Mouse (Mus musculus): Measurements from ENCODE around the gene Cdc6.
"Not testable (repeated sequence)": the region's sequence is repeated elsewhere in the genome, so short reads cannot be mapped to it uniquely, and the experiment has no call there.

Cdc6 gene

DNA sequence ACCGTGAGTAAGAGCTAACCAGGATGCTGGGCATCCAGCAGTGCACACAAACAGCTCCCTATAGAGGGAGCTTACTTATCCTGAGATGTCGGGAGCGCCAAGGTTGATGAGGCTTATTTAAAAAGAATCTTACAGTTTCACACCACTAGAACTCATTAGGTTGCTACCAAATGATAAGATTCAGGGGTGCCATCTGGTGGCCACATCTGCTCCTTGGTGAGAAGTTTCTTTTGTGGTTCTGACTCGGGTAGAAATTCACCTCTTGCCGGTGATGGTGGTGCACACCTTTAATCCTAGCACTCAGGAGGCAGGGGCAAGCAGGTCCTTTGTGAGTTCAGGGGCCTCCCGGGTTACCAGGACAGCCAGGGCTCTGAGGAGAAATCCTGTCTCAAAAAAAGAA lies 2.1 kb downstream of the Cdc6 start:
- DNase-seq (ENCODE audit: low read depth) = no peak

DNA sequence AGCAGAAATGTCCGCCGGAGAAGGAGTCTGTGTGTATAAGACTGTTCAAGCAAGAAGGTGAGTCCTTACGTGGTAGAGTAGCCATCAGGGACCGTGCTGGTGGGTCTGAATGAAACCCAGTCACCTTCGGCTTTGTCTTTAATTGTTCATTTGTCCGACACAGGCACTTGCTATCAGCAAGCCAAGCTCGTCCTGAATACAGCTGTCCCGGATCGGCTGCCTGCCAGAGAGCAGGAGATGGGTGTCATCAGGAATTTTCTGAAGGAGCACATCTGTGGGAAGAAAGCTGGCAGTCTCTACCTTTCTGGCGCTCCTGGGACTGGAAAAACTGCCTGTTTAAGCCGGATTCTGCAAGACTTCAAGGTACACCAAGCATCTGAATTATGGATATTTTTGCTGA lies 2.8 kb downstream of the Cdc6 start:
- DNase-seq (ENCODE audit: low read depth) = no peak

DNA sequence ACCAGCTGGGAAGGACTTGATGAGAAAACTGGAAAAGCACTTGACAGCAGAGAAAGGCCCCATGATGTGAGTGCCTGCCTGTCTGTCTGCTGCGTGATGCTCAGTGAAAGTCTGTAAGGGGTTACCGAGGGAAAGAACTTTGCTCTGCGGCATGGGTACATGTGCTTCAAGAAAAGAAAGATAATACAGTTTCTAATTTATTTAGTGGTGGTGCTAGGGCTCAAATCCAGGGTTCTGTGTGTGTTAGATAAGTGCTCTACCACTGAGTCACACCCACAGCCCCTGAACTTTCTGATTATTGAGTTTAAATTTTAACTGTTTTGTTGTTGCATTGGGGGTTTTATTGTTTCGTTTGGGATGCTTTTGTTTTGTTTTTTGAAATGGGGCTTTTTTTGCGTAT lies 3.9 kb downstream of the Cdc6 start:
- no peak for DNase-seq (ENCODE audit: low read depth)

DNA sequence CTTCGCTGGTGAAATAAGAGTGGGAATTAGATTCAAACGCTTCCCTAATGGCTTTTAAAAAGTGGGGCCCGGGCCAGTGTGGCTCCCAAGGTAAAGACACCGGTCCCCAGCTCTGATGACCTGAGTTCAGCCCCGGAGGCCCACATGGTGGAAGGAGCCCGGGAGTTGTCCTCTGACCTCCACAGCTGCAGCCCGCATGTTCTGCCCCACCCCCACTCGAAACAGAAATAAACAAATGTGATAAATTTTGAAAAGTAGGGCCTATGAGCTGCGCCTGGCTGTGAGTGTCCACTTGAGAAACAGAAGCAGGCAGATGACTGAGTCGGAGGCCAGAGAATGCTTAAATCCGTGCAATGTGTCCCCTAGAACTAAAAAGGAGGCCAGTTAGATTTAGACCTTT lies 6.6 kb downstream of the Cdc6 start:
- no peak for DNase-seq (ENCODE audit: low read depth)

- not testable (repeated sequence) for DNase-seq (ENCODE audit: low read depth)
Measured at GRCm38 (mm10) chr11:98916376-98916775, 8.8 kb downstream of the Cdc6 start.

DNA sequence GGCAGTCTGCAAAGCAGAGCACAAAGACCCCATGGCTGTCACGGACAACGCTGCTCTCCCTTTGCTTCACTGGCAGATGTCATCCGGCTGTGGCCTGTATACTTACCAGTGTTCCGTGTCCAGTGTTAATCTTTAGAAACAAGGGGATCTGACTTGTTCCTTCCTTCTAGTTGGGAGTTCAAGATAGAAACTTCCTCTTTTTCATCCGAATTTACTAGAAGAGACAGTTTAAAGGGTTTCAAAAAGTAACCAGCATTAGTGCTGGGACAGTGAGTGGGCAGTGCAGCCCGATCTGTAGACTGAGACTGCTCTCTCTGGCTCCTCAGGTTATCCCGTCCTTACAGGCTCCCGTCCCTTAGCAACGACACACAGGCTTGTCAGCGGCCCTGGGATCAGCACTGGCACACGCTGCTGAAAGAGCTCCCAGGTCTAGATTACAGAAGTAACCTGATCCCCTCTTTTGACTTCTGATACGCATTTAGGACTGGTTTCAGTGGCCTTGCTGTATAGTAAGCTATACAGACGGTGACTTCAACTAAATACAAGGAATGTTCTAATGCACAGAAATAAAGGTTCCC lies 9.9 kb downstream of the Cdc6 start:
- DNase-seq (ENCODE audit: low read depth) = no peak

DNA sequence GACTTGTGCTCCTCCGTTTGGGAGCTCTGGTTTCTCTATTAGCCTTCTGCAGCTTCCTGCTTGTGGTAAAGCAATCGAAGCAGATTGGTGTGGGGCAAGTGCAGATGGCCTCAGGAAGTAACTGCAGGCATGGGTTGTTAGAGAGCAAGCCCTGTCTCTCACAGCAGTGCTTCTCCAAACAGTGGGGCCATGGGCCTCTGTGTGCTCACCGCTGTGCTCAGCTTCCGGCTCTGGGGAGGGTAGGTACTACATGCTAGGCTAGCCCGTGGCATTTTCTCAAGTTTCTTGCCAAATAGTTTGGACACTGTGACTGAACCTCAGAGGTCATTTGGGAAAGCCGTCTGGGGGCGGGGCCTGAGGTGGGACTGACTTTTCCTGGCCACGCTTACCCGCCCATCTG lies 10.6 kb downstream of the Cdc6 start:
- no peak for DNase-seq (ENCODE audit: low read depth)

DNA sequence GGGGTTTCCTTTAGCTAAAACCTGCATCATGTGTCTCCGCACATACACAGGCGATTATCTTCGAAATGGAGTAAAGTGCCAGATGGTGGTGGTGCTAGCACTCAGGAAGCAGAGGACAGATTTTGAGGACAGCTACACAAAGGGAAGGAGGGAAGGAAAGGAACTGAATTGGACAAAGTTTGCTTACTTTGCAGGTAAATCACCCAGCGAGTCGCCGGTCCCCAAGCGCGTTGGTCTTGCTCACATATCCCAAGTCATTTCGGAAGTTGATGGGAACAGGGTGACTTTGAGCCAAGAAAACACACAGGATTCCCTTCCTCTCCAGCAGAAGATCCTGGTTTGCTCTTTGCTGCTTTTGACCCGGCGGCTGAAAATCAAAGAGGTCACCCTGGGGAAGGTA lies 11.4 kb downstream of the Cdc6 start:
- no peak for DNase-seq (ENCODE audit: low read depth)

DNA sequence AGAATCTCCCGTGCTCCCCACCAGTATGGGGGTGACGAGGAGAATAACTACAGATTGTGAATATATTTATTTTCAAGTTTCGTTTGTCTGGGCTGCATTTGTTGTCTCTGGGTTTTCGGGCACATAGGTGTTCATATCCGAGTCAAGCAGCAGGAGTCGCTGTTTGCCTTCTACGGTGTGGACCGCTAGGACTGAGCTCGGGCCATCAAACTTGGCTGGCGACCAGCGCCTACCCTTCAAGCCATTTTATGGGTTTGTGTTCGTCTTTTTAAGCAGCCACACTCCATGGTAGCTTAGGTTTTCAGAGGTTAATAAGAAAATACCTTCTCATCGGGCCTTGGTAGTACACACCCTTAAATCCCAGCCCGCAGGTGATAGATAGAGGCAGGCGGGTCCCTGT lies 14.2 kb downstream of the Cdc6 start:
- not testable (repeated sequence) for DNase-seq (ENCODE audit: low read depth)

DNA sequence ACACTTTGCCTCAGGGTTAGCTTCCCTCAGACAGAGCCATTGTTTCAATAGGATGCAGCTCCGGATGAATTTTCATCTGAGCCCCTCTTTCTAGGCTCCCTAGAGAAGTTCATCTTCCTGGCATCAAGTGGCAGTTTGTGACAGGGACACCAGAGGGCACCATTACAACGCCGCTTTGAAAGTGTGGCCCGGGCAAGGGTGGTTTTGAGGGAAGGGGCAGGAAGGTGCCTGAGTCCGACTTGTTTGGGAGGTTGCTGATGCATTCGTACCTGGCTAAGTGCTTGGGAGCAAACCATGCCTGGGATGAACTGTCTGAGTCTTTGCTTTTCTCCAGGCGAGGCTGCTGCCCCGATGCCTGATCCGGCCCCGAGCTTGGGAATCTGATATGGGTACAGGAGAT lies 14.7 kb downstream of the Cdc6 start:
- DNase-seq (ENCODE audit: low read depth) = not testable (repeated sequence)

GRCm38 (mm10) chr11:98922851-98923711 lies 15.5 kb downstream of the Cdc6 start:
- not testable (repeated sequence) for DNase-seq (ENCODE audit: low read depth)

DNA sequence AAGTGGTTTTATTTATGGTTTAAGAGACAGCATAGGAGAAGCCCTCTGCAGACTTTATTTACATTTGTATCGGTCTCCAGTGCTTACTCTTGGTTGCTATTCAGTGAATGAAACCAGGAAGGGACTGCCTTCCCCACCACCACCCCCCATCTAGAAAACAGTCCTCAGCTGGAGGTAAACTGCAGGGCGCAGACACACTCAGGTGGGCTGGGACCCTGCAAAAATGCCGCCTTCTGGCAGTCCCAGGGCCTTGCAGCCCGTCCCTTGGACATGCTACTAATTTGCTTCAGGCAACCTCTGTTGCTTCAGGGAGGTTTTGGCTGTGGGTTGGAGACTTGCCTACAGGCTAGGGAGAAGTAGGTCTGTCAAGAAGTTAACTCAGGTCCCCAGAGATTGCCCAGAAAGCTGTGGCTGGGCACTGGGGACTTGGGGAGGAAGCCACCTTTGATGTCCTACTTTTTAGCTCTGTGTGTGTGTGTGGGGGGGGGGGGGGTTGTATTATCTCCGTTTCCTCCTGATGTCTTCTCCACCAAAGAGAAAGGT lies 17.1 kb downstream of the Cdc6 start:
- no peak for DNase-seq (ENCODE audit: low read depth)

DNA sequence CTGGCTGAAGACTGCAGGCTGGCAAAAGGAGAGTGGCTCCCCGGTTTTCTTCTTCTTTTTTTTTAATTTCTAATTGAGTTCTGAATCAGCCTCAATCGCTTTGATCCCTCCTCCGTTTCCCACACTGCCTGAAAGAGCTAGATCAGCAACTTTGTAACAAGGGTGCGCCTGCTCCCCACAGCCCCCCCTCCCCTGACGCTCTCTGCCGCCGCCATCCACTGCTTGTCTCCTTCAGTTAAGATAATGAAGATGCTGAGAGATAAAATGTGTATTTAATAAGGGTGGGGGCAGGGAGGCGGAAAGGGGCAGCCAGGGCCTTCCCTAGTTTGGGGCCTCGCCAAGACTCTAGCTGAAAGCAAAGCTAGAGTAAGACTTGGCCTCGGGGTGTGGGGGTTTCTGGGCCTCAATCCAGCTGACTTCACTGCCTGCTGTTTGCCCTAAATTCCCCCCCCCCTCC lies 17.7 kb downstream of the Cdc6 start:
- no peak for DNase-seq (ENCODE audit: low read depth)

GRCm38 (mm10) chr11:98925868-98926311 lies 18.3 kb downstream of the Cdc6 start:
- no peak for DNase-seq (ENCODE audit: low read depth)

DNA sequence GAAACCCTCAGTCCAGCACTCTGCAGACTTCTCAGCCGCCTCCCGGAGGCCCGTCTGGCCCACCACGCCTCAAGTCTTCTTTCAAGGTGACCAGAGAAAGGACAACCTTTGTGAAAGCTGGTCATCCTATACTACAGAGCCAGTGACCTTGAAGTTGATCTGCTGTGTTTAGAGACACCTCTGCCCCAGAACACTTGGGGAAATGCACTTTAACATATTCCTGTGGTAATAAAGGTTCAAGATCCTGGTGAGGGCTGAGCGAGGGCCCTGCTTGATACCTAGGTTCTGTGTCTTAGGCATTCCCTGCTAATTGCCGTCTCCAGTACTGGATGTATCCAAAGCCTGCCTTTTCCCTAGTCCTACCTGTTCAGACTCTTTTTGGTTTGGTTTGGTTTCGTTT lies 19.0 kb downstream of the Cdc6 start:
- DNase-seq (ENCODE audit: low read depth) = no peak

DNA sequence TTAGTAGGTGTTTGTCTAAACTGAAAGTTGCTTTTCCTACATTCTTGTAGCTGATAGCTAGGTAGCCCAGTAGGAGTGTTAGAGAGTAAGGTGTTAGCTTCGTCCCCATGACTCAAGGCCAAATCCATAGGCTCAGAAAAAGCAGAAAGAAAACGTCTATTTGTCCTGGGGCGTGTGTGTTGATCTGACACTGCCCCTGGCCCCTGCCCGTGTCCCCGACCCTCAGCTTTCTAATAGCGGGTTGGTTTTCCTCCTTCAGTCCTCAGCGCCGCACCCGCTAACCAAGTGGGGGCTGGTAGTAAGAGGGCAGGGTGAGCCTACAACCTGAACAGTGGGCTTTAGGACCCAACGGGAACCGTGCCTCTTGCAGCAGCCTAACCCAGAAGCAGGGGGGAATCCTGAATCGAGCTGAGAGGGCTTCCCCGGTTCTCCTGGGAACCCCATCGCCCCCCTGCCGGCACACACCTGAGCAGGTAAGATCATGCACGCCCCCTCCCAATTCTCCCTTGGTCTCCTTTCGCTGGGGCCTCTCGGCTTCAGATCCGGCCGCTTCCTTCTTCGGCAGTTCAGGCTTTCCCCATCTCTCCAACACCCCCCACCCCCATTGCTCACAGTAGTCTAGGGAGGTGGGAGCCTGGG lies 20.0 kb downstream of the Cdc6 start, which contains the start of gene Rara:
Rara (plus strand) TSS at position 381 of the 639 bp plus-strand sequence.
- DNase-seq (ENCODE audit: low read depth) = no peak

GRCm38 (mm10) chr11:98928186-98928893 lies 20.7 kb downstream of the Cdc6 start:
- no peak for DNase-seq (ENCODE audit: low read depth)

DNA sequence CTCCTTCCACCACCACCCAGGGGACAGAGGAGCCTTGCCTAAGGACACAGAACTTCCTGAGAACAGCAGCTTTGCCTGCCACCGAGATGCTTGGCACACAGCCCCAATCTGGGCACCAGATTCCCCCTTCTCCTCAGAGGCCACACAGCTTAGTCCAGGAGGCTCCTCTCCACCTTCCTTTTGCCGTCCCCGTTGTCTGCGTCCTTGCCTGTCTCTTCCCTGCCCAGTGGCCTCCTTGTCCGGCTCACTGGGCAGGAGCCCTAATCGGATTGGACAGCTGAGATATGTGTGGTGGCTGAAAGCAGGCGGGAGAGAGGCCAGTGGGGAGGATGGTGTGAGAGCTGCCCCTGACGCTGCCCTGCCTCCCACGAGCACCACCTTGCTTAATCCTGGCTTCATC lies 21.9 kb downstream of the Cdc6 start:
- DNase-seq (ENCODE audit: low read depth) = no peak

- no peak for DNase-seq (ENCODE audit: low read depth)
Measured at GRCm38 (mm10) chr11:98930127-98930601, 22.6 kb downstream of the Cdc6 start.

- no peak for DNase-seq (ENCODE audit: low read depth)
Measured at GRCm38 (mm10) chr11:98930773-98931512, 23.3 kb downstream of the Cdc6 start.

Measured in c-Kit-positive CD71-negative TER-119-negative erythroid progenitor cells, embryonic 14.5 days (primary cell).